Mouse (Mus musculus) spleen, adult 18-20 months (tissue): ENCODE data around the gene Cisd3.
"Not testable (repeated sequence)": the region's sequence is repeated elsewhere in the genome, so short reads cannot be mapped to it uniquely, and the experiment has no call there.

ENCODE experiments used
- DNase-seq, 2 experiments: peaks; one replicate each; pipeline ENCODE4 v3.0.0; 2022; ENCODE audit warnings: mixed read lengths in 2 of 2

Cisd3 gene

DNA sequence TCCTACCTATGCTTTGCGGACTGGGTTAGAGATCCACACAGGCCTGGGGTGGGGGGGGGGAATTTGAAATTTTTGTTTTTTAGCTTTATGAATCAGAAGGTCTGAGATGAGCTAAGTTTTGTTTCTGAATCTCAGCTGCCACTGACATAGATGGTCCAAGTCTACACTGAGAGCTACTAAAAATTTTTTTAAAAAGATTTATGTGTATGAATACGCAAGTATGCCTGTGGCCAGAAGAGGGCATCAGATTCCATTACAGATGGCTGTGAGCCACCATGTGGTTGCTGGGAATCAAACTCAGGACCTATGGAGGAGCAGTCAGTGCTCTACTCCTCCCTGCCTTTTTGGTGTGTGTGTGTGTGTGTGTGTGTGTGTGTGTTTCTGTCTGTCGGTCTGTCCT lies 28.7 kb downstream of the Cisd3 start:
- DNase-seq = no peak

DNA sequence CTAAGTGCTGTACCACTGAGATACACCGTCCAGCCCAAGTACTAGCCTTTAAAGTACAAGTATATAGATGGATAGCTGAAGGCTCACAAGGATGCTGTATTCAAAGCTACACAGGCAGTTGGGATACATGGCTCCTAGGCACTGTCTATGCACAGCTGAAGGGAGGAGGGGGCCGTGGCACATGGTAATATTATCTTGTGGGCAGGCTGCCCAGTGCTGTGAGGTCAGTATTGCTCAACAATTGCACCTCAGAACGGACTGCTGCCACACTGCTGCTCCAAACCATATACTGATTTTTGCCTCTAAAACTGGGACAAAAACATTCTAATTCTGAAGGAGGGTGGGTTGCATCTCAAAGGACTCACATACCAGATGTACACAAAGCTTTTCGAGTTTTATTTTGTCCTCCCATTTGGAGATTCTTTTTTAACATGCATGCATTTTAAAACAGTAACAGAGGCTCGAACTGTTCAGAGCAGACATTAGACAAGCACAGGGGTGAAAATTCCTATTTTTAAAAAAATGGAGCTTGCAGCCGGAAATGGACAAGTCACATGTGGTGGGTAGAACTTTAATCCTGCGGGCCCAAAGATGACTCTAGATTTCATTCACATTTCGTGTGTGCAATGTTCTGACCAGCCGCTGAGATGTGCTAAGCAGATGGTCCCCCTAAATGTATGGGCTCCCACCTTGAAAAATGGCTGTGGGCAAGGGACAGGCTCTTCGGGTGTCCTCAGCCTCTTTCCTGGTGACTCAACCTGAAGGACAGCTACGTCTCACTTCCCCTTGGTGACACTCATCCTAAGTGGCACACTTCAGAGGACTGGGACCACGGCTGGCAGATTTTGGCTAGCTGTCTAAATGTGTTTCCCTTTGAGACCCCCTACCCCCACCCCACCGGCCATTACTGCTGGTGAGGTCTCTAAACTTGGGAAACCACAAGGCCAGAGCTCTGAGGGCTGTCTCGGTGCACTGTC lies 29.4 kb downstream of the Cisd3 start:
- DNase-seq = no peak

DNA sequence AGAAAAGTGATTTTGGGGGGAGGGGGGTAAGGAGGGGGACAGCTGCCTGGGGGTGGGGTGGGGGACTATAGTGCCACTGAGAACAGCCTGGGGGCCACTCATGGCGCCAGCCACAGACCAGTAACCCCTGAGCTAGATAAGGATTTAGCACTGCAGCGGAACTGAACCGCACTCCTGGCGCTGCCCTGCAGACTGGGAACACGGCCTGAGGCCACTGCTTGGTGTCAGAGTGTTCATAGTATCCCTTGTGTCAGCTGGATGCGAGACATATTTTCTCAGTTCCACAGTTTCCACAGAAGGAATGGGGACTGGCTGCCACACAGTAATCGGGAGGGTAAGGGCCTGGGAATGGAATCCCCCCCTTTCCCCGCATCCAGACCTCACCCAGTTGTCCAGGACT lies 30.4 kb downstream of the Cisd3 start:
- no peak for DNase-seq

DNA sequence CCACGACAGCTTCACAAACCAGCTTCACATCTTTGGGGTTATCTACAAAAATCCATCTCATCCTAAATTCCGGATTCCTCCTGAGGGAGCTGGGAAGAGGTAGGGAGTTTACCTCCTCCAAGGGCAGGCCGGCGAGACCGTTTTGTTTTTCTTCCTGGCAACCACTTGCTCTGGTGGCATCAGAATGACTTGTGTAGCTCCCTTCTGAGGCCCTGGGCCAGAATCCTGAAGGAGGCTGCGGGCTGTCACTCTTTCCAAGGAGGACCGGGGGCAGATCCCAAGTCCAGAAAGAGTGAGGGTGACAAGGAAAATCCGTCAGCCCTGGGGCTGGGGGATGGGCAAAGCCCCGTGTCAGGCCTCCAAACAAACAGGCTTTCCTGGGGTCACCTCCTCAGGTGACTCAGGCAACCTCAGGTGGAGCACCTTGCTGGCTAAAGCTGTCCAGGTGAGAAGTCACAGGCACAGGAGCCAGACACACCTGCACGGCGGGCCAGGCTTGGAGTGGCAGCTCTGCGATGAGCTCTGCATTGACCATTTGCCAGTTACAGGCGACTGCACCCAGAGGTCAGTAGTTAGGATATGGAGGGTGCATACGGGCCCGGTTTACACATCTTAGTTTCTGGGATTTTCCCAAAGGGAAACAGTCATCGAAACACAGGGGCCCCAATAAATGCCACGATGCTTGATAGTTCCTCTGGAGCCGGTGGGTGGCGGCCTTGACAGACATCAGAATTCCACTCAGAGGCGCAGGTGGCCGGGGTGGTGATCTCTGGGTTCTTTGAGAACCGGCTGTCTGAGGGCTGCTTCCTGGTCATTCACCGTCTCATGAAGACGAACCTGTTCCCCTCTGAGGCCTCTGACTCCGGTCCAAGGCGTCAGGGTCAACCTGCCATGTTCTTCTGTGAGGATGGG lies 32.0 kb downstream of the Cisd3 start:
- DNase-seq = no peak

DNA sequence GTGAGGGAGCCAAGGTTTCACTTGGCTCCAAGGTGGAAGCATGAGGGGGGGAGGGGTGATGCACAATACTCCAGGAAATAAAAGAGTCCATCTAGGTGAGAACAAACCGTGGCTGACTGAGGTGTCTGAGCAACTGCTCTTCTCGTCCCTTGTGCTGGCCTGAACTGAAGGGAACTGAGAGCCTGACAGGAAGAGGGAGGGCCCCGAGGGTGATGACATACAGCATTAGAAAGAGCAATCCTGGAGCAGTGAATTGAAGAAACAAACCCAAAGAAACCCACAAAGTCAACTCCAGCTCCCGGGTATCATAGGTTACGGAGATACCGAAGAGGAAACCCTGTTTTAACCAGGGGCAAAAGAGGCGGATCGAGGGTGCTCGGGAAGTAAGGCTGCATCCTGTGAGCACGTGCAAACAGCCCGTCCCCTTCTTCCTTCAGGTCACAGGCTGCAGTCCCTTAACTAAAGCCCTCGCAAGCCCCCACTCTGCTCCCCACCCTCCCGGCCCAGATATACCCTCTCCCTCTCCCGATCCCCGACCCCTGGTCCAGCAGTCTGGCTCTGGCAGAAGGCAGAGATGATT lies 32.7 kb downstream of the Cisd3 start:
- DNase-seq = peak; percentile 39 to 41

DNA sequence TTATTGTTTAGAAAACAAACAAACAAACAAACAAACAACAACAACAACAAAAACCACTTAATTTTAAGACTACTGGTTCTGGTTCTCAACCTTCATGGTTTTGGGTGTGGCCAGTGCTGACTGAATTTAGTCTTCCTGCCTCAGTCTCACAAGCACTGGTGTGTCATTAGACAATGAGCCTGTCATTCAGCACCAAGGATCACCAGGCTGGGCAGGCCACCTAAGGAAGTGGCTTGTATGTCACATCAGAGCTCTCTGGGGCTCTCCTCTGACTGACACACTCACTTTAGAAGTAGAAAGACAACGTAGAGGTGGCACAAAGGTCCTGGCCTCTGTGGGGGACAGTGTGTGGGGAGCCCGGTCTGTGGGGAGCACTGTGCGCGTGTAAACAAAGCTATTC lies 33.4 kb downstream of the Cisd3 start:
- no peak for DNase-seq

DNA sequence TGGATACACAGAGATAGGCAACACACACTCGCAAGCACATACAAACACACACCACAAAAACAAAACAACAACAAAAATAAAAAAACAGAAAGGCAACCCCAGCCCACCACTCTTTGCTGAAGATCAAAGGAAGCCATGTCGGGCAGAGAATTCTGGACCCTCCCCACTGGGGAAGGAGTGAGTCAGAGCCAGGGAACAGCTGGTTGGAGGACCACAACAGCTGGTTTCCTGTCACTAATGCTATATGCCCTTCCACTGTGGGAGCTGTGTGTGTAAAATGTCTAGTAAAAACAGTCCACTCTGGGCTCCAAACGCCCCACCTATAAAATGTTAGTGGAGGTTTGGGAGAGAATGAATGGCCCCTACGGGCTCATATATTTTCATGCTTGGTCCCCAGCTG lies 35.7 kb downstream of the Cisd3 start:
- no peak for DNase-seq

DNA sequence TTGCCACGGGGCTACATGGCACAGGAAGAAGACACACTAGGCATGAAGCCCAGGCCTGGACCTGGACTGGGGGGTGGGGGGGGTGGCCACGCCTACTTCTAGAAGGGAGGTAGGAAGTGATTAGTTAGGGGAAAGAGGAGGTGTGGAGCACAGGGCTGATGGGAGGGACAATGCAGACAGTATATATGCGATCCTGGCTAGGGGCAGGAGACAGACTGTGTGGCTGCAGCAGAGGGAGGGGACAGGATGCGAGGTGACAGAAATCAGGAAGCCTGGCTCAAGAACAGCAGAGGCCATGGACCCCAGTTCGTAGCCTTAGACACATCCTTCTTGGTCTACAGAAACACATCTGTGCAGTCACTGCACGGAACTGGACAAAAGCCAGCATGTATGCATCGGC lies 38.1 kb downstream of the Cisd3 start:
- DNase-seq = no peak

DNA sequence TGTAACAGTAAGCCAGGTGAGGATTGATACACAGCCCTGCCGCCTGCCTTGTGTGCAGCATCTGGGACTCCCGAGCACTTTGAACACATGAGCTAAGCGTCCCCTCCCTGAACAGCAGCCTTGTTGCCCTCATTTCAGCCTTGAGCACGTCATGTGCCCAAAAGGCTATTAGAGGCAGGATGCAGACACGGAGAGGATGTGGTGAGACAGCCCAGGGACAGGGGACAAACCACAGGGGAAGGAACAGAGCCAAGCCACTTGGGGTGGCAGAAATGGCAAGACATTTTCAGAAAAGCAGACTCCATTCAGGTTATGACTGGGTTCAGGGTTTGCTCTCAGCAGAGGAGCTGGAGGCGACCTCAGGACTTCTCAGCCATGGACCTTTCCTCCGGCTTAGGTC lies 42.7 kb downstream of the Cisd3 start:
- peak in 1 of 2 experiments; percentile 23 for DNase-seq

DNA sequence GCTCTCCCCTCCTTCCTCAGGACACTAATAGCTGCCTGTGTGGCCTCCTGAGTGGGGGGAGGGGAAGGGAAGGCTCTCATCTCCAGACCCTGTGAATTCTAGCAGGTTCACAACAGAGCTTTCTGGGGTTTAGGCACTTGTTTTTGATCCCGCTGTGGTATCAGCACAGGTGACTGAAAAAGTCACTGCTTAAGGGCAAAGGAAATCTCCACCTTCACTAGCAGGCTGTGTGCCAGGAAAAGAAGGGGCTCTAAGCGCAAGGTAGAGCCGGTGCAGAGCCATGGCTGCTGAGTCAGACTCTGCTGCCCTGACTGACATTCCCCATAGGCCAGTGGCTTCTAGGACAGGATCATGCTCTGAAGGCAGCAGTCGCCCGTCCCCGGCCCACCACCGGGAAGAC lies 43.1 kb downstream of the Cisd3 start:
- no peak for DNase-seq

DNA sequence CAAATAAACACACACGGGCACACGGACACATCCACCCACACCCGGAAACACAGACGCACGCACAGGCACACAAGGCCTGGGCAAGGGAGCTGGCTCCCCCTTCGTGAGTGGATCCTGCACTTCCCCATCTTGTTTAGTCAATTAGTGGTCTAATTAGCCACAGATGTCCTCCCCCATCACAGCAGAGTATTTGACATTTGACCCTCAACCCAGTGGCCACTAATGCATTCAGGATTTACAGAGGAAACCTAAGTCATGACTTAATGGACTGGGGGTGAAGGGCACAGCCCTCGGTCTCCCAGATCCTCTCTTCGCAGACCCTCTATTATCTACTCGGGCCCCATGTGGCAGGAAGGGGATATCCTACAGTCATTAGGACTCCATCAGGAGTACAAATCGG lies 48.1 kb downstream of the Cisd3 start:
- no peak for DNase-seq

DNA sequence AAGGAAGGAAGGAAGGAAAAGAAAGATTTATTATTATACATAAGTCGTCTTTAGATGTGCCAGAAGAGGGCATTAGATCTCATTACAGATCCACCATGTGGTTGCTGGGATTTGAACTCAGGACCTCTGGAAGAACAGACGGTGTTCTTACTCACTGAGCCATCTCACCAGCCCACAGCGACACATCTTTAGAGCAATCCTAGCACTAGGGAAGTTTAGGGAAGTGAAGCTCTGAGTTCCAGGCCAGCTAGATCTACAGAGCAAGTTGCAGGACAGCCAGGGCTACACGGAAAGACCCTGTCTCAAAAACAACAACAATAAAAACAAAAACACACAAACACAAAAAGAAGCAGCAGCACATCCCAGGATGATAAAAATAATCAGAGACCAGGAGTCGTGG lies 49.2 kb downstream of the Cisd3 start:
- DNase-seq = not testable (repeated sequence)

DNA sequence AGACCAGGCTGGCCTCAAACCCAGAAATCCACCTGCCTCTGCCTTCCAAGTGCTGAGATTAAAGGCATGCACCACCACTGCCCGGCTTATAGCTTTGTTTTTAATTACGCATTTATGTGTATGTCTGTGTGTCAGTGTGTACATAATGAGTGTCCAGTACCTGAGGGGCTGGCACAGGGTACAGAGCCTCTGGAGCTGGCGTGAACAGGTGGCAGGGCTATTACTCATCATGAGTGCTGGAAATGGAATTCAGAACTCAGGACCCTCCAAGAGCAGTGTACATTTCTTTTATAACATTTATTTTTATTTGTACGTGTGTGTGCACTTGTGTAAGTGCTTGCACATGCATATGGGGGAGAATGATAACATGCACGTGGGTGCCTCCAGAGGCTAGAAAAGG lies 51.0 kb downstream of the Cisd3 start:
- DNase-seq = no peak

DNA sequence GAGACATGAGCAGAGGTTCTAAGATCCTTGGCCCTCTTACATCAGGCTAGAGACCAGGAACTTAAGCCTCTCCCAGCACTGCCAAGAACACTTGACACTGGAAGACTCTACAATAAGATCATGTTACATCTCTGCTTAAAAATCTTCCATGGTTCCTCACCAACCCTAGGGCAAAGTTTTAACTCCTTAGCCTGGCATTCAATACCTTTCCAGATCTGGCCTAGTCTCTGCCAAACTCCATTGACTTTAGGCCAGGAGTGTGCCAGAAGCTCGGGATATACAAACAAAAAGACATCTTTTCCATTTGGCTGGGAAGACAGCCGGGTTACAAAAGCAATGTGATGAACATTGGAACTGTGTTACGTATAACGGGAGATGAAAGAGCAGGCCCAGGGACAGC lies 52.0 kb downstream of the Cisd3 start:
- no peak for DNase-seq
